Comparison of ENCODE assay signal across 42 mouse cellular contexts in the genomic region with DNA sequence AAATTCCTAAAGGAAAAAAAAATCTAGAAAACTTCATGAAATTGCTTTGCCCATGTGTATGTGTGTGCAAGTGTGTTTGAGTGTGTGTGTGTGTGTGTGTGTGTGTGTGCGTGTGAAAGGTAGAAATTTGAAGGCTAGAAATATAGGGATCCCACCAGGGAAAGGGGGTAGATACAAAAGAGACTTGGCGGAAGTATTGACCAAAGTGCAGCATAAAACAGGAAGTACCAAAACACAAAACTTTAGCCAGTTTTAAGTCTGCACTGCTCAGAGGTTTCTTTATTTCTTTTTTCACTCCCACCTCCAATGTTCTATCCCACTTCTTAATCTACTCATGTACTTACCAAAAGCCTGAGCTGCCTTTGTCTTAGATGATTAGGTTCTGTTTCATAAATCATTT. TPM values are rescaled to one million over a fixed set of nuclear protein-coding genes. Genes with fewer than 3 reads are reported as not detected.
"Had no signal": no experiment of that assay in that cellular context is flagged by ENCODE, and none has a peak within 500 bp of the region (broad histone marks: within the 10 kb centered on the region; RNA-seq: fewer than 3 reads in every experiment).

No protein-coding gene starts in this region.

- H3K4me1 ChIP-seq: heart, embryonic 13.5 days; heart, embryonic 15.5 days; hindbrain, embryonic 13.5 days; hindbrain, embryonic 15.5 days; kidney, embryonic 15.5 days; limb, embryonic 13.5 days; limb, embryonic 15.5 days; liver, embryonic 12.5 days had no signal

- DNase-seq: gastrocnemius, adult 2 months; gastrocnemius, postnatal 10 days; gastrocnemius, postnatal 25 days; heart, adult 11 months; heart, adult 2 months; heart, postnatal 14 days; heart, postnatal 36 days; kidney, adult 11 months; kidney, adult 2 months; kidney, adult 9 months; kidney, postnatal 14 days; kidney, postnatal 36 days; layer of hippocampus, adult 9-11 months; layer of hippocampus, postnatal 36 days; left cerebral cortex, postnatal 4 days had no signal

- H3K4me3 ChIP-seq: gastrocnemius, adult 2 months; heart, adult 2 months; heart, embryonic 13.5 days; heart, embryonic 15.5 days; hindbrain, embryonic 13.5 days; hindbrain, embryonic 15.5 days; kidney, embryonic 15.5 days; limb, embryonic 13.5 days; limb, embryonic 15.5 days; liver, embryonic 12.5 days had no signal

- H3K4me2 ChIP-seq: heart, embryonic 11.5 days; heart, embryonic 13.5 days; heart, embryonic 15.5 days; hindbrain, embryonic 13.5 days; hindbrain, embryonic 15.5 days; kidney, embryonic 15.5 days; limb, embryonic 13.5 days; limb, embryonic 15.5 days; liver, embryonic 12.5 days had no signal

- H3K9me3 ChIP-seq: heart, embryonic 15.5 days; kidney, embryonic 15.5 days had no signal

- H3K27me3 ChIP-seq: heart, embryonic 13.5 days; heart, embryonic 15.5 days; hindbrain, embryonic 13.5 days; hindbrain, embryonic 15.5 days; kidney, embryonic 15.5 days; limb, embryonic 13.5 days; limb, embryonic 15.5 days; liver, embryonic 12.5 days had no signal

- H3K9ac ChIP-seq: heart, embryonic 13.5 days; heart, embryonic 15.5 days; hindbrain, embryonic 13.5 days; hindbrain, embryonic 15.5 days; kidney, embryonic 15.5 days; limb, embryonic 13.5 days; limb, embryonic 15.5 days; liver, embryonic 12.5 days had no signal

- H3K27ac ChIP-seq: gastrocnemius, adult 2 months; heart, adult 2 months; heart, embryonic 13.5 days; heart, embryonic 15.5 days; hindbrain, embryonic 13.5 days; hindbrain, embryonic 15.5 days; hindbrain, postnatal 0 days; kidney, embryonic 15.5 days; kidney, postnatal 0 days; limb, embryonic 13.5 days; limb, embryonic 15.5 days; liver, embryonic 12.5 days had no signal

- ATAC-seq: hindbrain, postnatal 0 days; intestine, embryonic 16.5 days; liver, embryonic 12.5 days had no signal

- H3K36me3 ChIP-seq: heart, embryonic 13.5 days; heart, embryonic 15.5 days; hindbrain, embryonic 13.5 days; hindbrain, embryonic 15.5 days; kidney, embryonic 15.5 days; limb, embryonic 13.5 days; limb, embryonic 15.5 days; liver, embryonic 12.5 days had no signal

RNA-seq across cellular contexts. Expression of gene Klra17, which starts 6.1 kb away (rescaled TPM):
- total RNA-seq: gastrocnemius, adult 2 months; gastrocnemius, postnatal 25 days; gastrocnemius, postnatal 4 days; heart, adult 2 months; heart, postnatal 14 days; heart, postnatal 36 days; hematopoietic stem cell, adult 5-6 weeks; hindbrain, postnatal 0 days; layer of hippocampus, adult 18-20 months; layer of hippocampus, adult 8-10 months; layer of hippocampus, postnatal 14 days; layer of hippocampus, postnatal 36 days; left cerebral cortex, adult 18-20 months; left cerebral cortex, adult 8-10 months; left cerebral cortex, postnatal 10 days; left cerebral cortex, postnatal 25 days; left cerebral cortex, postnatal 4 days had no signal
- polyA plus RNA-seq: heart, adult 2 months; heart, embryonic 11.5 days; heart, embryonic 13.5 days; heart, embryonic 15.5 days; heart, postnatal 0 days; hindbrain, embryonic 11.5 days; hindbrain, embryonic 13.5 days; hindbrain, embryonic 15.5 days; hindbrain, postnatal 0 days; intestine, embryonic 14.5 days; intestine, embryonic 16.5 days; kidney, embryonic 15.5 days; limb, embryonic 11.5 days; limb, embryonic 13.5 days; limb, embryonic 15.5 days; liver, adult 2 months; liver, embryonic 12.5 days had no signal

RNA-seq across cellular contexts. Expression of gene Gm17631, which starts 20.1 kb away (rescaled TPM):
- total RNA-seq: gastrocnemius, adult 2 months; gastrocnemius, postnatal 10 days; gastrocnemius, postnatal 25 days; gastrocnemius, postnatal 4 days; heart, adult 2 months; heart, postnatal 14 days; heart, postnatal 36 days; hematopoietic stem cell, adult 5-6 weeks; hindbrain, postnatal 0 days; layer of hippocampus, adult 18-20 months; layer of hippocampus, adult 8-10 months; layer of hippocampus, postnatal 14 days; layer of hippocampus, postnatal 36 days; left cerebral cortex, adult 18-20 months; left cerebral cortex, adult 8-10 months; left cerebral cortex, postnatal 10 days; left cerebral cortex, postnatal 25 days; left cerebral cortex, postnatal 4 days; liver, adult 2 months had no signal
- polyA plus RNA-seq: heart, adult 2 months; heart, embryonic 11.5 days; heart, embryonic 13.5 days; heart, embryonic 15.5 days; heart, postnatal 0 days; hindbrain, embryonic 11.5 days; hindbrain, embryonic 13.5 days; hindbrain, embryonic 15.5 days; hindbrain, postnatal 0 days; intestine, embryonic 14.5 days; intestine, embryonic 16.5 days; kidney, adult 2 months; kidney, embryonic 15.5 days; kidney, postnatal 0 days; large intestine, adult 2 months; limb, embryonic 11.5 days; limb, embryonic 13.5 days; limb, embryonic 15.5 days; liver, adult 2 months; liver, embryonic 12.5 days had no signal

RNA-seq across cellular contexts. Expression of gene Klra5, which starts 34.9 kb away (rescaled TPM):
- total RNA-seq: gastrocnemius, adult 2 months; gastrocnemius, postnatal 10 days; gastrocnemius, postnatal 25 days; gastrocnemius, postnatal 4 days; heart, adult 2 months; heart, postnatal 14 days; heart, postnatal 36 days; hematopoietic stem cell, adult 5-6 weeks; hindbrain, postnatal 0 days; layer of hippocampus, adult 18-20 months; layer of hippocampus, adult 8-10 months; layer of hippocampus, postnatal 14 days; layer of hippocampus, postnatal 36 days; left cerebral cortex, adult 18-20 months; left cerebral cortex, adult 8-10 months; left cerebral cortex, postnatal 10 days; left cerebral cortex, postnatal 25 days; left cerebral cortex, postnatal 4 days; liver, adult 2 months had no signal
- polyA plus RNA-seq: heart, adult 2 months; heart, embryonic 11.5 days; heart, embryonic 13.5 days; heart, embryonic 15.5 days; heart, postnatal 0 days; hindbrain, embryonic 11.5 days; hindbrain, embryonic 13.5 days; hindbrain, embryonic 15.5 days; hindbrain, postnatal 0 days; intestine, embryonic 14.5 days; intestine, embryonic 16.5 days; kidney, adult 2 months; kidney, embryonic 15.5 days; kidney, postnatal 0 days; limb, embryonic 11.5 days; limb, embryonic 13.5 days; limb, embryonic 15.5 days; liver, adult 2 months; liver, embryonic 12.5 days had no signal
